Mouse (Mus musculus) ES-Bruce4 (cell line): Measurements from ENCODE around the gene Kif1c.

Source experiments
- CTCF ChIP-seq: IDR thresholded peaks from one replicate; pipeline ENCODE4 v1.8.1; 2011; ENCODE audit warnings: low read depth, low read length
- EP300 ChIP-seq: IDR thresholded peaks from 2 replicates; pipeline ENCODE4 v1.6.1; 2011; ENCODE audit warnings: low read depth, low read length; ENCODE audit not compliant: insufficient read depth
- POLR2A ChIP-seq: IDR thresholded peaks from one replicate; pipeline ENCODE4 v1.8.1; 2011; ENCODE audit warnings: low read length; ENCODE audit not compliant: insufficient read depth

- TF ChIP-seq CTCF (no peak), EP300 (no peak), POLR2A (no peak)
These were observed 24.4 kb downstream of the Kif1c start for GRCm38 (mm10) chr11:70724706-70725105.
